Mouse (Mus musculus) ES-Bruce4 (cell line): ENCODE results near the gene Spata31d1d.

Source experiments
- CTCF ChIP-seq: IDR thresholded peaks from one replicate; pipeline ENCODE4 v1.8.1; 2011; ENCODE audit warnings: low read depth, low read length
- EP300 ChIP-seq: IDR thresholded peaks from 2 replicates; pipeline ENCODE4 v1.6.1; 2011; ENCODE audit warnings: low read depth, low read length; ENCODE audit not compliant: insufficient read depth

GRCm38 (mm10) chr13:59694008-59694407 is 37.5 kb downstream of the Spata31d1d start, which contains the start of gene 4921517D22Rik:
- TF ChIP-seq CTCF (no peak), EP300 (no peak)
